Mouse (Mus musculus): ENCODE measurements around the gene Abhd13. TPM values are rescaled to one million over a fixed set of nuclear protein-coding genes. Genes with fewer than 3 reads are reported as not detected.

Gene Abhd13
- 20.5 and 23.1 TPM in 2 replicates for polyA plus RNA-seq (2014; fragmentation: Nextera tagmentation; extraction: Ambion mirVana)

DNA sequence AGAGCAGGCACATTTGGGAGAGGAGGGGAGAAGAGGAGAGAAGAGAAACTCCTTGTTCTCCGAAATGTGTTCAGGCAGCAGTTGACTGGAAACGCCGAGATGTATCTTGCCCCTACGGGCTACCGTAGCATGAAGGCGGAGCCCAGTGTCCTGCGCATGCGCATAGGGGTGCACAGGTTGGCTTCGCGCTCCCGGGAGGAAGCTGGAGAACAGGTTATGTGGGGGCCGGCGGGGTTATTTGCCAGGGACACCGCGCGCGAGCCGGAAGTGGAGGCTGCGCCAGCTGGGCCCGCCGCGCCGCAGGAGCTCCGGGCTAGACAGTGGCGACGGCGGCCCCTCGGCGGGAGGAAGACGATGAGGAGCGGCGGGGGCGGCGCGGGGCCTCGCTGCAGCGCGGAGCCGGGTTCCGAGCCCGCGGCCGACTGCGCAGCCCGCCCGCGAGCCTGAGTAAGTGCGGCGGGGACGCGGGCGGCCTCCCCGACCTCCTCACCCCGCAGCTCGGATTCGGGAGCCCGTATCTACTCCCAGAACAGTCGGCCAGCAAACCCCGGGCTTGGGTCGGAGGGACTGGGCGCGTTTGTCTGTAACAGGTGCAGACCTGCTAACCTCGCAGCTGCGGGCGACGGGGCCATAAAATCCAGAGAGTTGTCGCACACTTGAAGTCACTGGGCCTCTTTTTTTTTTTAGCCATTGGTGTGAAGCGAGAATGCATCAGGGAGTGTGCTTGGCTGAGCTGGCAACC lies at the start of gene Abhd13, which contains the start of gene Lig4:
Abhd13 (plus strand) TSS at position 135 of the 742 bp plus-strand sequence.
Lig4 (minus strand) TSS at position 114 of the 742 bp plus-strand sequence.
- Histone ChIP-seq H3K9me3 (ENCODE audit: control insufficient read depth, low read length) (no peaks in the 10 kb centered on the region), H3K27me3 (ENCODE audit: control insufficient read depth, insufficient read depth, low read length) (no peaks in the 10 kb centered on the region), H3K36me3 (ENCODE audit: control insufficient read depth, insufficient read depth, low read length) (peaks cover 3% of the 10 kb centered on the region; the same call in 1 of the 2 replicates), H3K4me2 (ENCODE audit: low read depth, low read length, severe bottlenecking) (peak within 1 kb of the TSS; percentile 76), H3K9ac (ENCODE audit: low read length) (peak within 1 kb of the TSS; percentile 89), H3K4me3 (ENCODE audit: low read depth, low read length) (peak within 1 kb of the TSS; percentile 89), H3K27ac (ENCODE audit: low read depth, low read length) (peak within 1 kb of the TSS; percentile 64), H3K4me1 (replicated peaks; ENCODE audit: control insufficient read depth, insufficient read depth, low read length) (peaks cover 11% of the 10 kb centered on the region; the same call in 1 of the 2 replicates)
- ATAC-seq (replicated peaks; ENCODE audit: low FRiP score) (peak; percentile 67), DNase-seq (ENCODE audit: low spot score) (peak; percentile 99)
- under 1% methylated on average over 64 of the region's 68 CpGs for WGBS

GRCm38 (mm10) chr8:9929746-9930445 lies 47.6 kb upstream of the Abhd13 start:
- WGBS, result 86% methylated on average over 14 of the region's 14 CpGs
- H3K4me3 ChIP-seq (ENCODE audit: low read depth, low read length), result no peak overlapping the region
- no peaks in the 10 kb centered on the region for H3K4me1 ChIP-seq (replicated peaks; ENCODE audit: control insufficient read depth, insufficient read depth, low read length)
- H3K27me3 ChIP-seq (ENCODE audit: control insufficient read depth, insufficient read depth, low read length), result no peaks in the 10 kb centered on the region
- H3K9ac ChIP-seq (ENCODE audit: low read length), result no peak overlapping the region
- no peak overlapping the region for H3K27ac ChIP-seq (ENCODE audit: low read depth, low read length)
- ATAC-seq (replicated peaks; ENCODE audit: low FRiP score) (no peak), DNase-seq (ENCODE audit: low spot score) (no peak)
- H3K4me2 ChIP-seq (ENCODE audit: low read depth, low read length, severe bottlenecking), result no peak overlapping the region
- H3K9me3 ChIP-seq (ENCODE audit: control insufficient read depth, low read length), result no peaks in the 10 kb centered on the region
- no peaks in the 10 kb centered on the region for H3K36me3 ChIP-seq (ENCODE audit: control insufficient read depth, insufficient read depth, low read length)

GRCm38 (mm10) chr8:9932711-9933110 lies 44.8 kb upstream of the Abhd13 start:
- Histone ChIP-seq H3K9me3 (ENCODE audit: control insufficient read depth, low read length) (no peaks in the 10 kb centered on the region), H3K4me3 (ENCODE audit: low read depth, low read length) (no peak overlapping the region), H3K36me3 (ENCODE audit: control insufficient read depth, insufficient read depth, low read length) (no peaks in the 10 kb centered on the region), H3K27me3 (ENCODE audit: control insufficient read depth, insufficient read depth, low read length) (no peaks in the 10 kb centered on the region), H3K9ac (ENCODE audit: low read length) (no peak overlapping the region), H3K4me1 (replicated peaks; ENCODE audit: control insufficient read depth, insufficient read depth, low read length) (no peaks in the 10 kb centered on the region), H3K27ac (ENCODE audit: low read depth, low read length) (no peak overlapping the region), H3K4me2 (ENCODE audit: low read depth, low read length, severe bottlenecking) (no peak overlapping the region)
- ATAC-seq (replicated peaks; ENCODE audit: low FRiP score) (no peak), DNase-seq (ENCODE audit: low spot score) (no peak)

DNA sequence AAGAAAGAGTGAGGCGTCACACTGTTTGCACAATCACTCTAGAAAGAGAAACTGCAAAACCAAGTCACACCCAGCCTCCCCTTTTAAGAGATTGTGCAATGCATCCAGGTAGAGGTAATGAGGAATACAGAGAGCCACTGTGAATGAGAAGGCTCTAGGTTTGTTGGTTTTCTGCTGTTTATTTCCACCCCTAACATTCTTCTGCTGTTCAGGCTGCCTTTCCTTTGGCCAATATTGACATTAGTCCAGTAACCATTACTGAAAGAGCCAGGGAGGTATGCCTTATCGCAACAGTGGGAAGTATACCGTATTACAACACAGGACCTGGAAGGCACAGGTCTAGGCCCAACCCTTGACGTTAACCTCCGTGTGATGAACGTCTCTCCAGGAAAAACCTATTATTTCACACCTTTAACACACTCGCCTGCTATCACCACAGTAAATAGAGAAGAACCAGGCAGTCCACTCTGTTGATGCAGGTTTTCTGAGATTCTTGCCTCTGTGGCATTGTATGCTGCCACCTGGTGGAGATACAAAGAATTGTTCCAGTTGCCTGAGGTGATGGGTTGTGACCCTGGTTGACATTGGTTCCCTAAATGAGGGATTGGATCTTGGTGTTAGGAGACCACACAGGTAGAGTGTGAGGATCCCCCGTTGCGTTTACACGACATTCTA lies 42.5 kb upstream of the Abhd13 start:
- H3K4me3 ChIP-seq (ENCODE audit: low read depth, low read length), result no peak overlapping the region
- no peak overlapping the region for H3K4me2 ChIP-seq (ENCODE audit: low read depth, low read length, severe bottlenecking)
- no peaks in the 10 kb centered on the region for H3K36me3 ChIP-seq (ENCODE audit: control insufficient read depth, insufficient read depth, low read length)
- H3K4me1 ChIP-seq (replicated peaks; ENCODE audit: control insufficient read depth, insufficient read depth, low read length), result no peaks in the 10 kb centered on the region
- no peak overlapping the region for H3K27ac ChIP-seq (ENCODE audit: low read depth, low read length)
- ATAC-seq (replicated peaks; ENCODE audit: low FRiP score), result peak; percentile 58; the same call in 1 of the 2 replicates
- 41% methylated on average over 10 of the region's 10 CpGs for WGBS
- no peaks in the 10 kb centered on the region for H3K27me3 ChIP-seq (ENCODE audit: control insufficient read depth, insufficient read depth, low read length)
- no peaks in the 10 kb centered on the region for H3K9me3 ChIP-seq (ENCODE audit: control insufficient read depth, low read length)
- DNase-seq (ENCODE audit: low spot score), result peak; percentile 60
- no peak overlapping the region for H3K9ac ChIP-seq (ENCODE audit: low read length)

DNA sequence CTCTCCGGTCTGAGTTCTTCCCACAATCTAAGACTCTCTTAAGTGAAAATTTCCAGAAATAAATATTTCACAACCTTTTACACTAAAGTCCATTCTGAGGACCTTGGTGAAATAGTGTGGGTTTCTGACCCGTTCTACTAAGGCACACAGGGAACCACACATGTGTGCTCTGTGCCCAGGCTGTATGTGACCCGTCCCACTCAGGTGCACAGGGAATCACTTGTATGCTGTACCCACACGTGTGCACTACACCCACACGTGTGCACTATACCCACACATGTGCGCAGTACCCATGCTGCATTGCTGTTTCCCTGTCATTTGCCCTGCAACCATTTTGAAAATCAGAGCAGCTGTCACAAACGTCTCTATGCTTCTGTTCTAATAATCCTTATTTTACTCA lies 41.9 kb upstream of the Abhd13 start:
- DNase-seq (ENCODE audit: low spot score) (no peak), ATAC-seq (replicated peaks; ENCODE audit: low FRiP score) (0 out of 2 replicates have a peak, but pooled peaks have one; percentile 36)
- 72% methylated on average over 7 of the region's 7 CpGs for WGBS
- H3K4me1 ChIP-seq (replicated peaks; ENCODE audit: control insufficient read depth, insufficient read depth, low read length), result no peaks in the 10 kb centered on the region
- no peak overlapping the region for H3K27ac ChIP-seq (ENCODE audit: low read depth, low read length)
- no peaks in the 10 kb centered on the region for H3K9me3 ChIP-seq (ENCODE audit: control insufficient read depth, low read length)
- no peak overlapping the region for H3K4me2 ChIP-seq (ENCODE audit: low read depth, low read length, severe bottlenecking)
- no peaks in the 10 kb centered on the region for H3K36me3 ChIP-seq (ENCODE audit: control insufficient read depth, insufficient read depth, low read length)
- H3K4me3 ChIP-seq (ENCODE audit: low read depth, low read length), result no peak overlapping the region
- no peak overlapping the region for H3K9ac ChIP-seq (ENCODE audit: low read length)
- H3K27me3 ChIP-seq (ENCODE audit: control insufficient read depth, insufficient read depth, low read length), result no peaks in the 10 kb centered on the region

- no peak overlapping the region for H3K9ac ChIP-seq (ENCODE audit: low read length)
- H3K4me3 ChIP-seq (ENCODE audit: low read depth, low read length), result no peak overlapping the region
- H3K9me3 ChIP-seq (ENCODE audit: control insufficient read depth, low read length), result no peaks in the 10 kb centered on the region
- no peak overlapping the region for H3K4me2 ChIP-seq (ENCODE audit: low read depth, low read length, severe bottlenecking)
- H3K4me1 ChIP-seq (replicated peaks; ENCODE audit: control insufficient read depth, insufficient read depth, low read length), result no peaks in the 10 kb centered on the region
- H3K27me3 ChIP-seq (ENCODE audit: control insufficient read depth, insufficient read depth, low read length), result no peaks in the 10 kb centered on the region
- DNase-seq (ENCODE audit: low spot score) (no peak), ATAC-seq (replicated peaks; ENCODE audit: low FRiP score) (no peak)
- H3K36me3 ChIP-seq (ENCODE audit: control insufficient read depth, insufficient read depth, low read length), result no peaks in the 10 kb centered on the region
- WGBS, result 73% methylated on average over 10 of the region's 10 CpGs
- H3K27ac ChIP-seq (ENCODE audit: low read depth, low read length), result no peak overlapping the region
Measured at GRCm38 (mm10) chr8:9949134-9949890, 28.2 kb upstream of the Abhd13 start.

GRCm38 (mm10) chr8:9958338-9958737 lies 19.2 kb upstream of the Abhd13 start:
- H3K4me3 ChIP-seq (ENCODE audit: low read depth, low read length), result no peak overlapping the region
- no peaks in the 10 kb centered on the region for H3K36me3 ChIP-seq (ENCODE audit: control insufficient read depth, insufficient read depth, low read length)
- H3K4me2 ChIP-seq (ENCODE audit: low read depth, low read length, severe bottlenecking), result no peak overlapping the region
- DNase-seq (ENCODE audit: low spot score) (no peak), ATAC-seq (replicated peaks; ENCODE audit: low FRiP score) (no peak)
- no peak overlapping the region for H3K9ac ChIP-seq (ENCODE audit: low read length)
- H3K4me1 ChIP-seq (replicated peaks; ENCODE audit: control insufficient read depth, insufficient read depth, low read length), result no peaks in the 10 kb centered on the region
- no peaks in the 10 kb centered on the region for H3K9me3 ChIP-seq (ENCODE audit: control insufficient read depth, low read length)
- WGBS, result 77% methylated on average over 4 of the region's 4 CpGs
- no peaks in the 10 kb centered on the region for H3K27me3 ChIP-seq (ENCODE audit: control insufficient read depth, insufficient read depth, low read length)
- no peak overlapping the region for H3K27ac ChIP-seq (ENCODE audit: low read depth, low read length)

- Histone ChIP-seq H3K4me1 (replicated peaks; ENCODE audit: control insufficient read depth, insufficient read depth, low read length) (no peaks in the 10 kb centered on the region), H3K27me3 (ENCODE audit: control insufficient read depth, insufficient read depth, low read length) (no peaks in the 10 kb centered on the region), H3K9me3 (ENCODE audit: control insufficient read depth, low read length) (no peaks in the 10 kb centered on the region), H3K4me2 (ENCODE audit: low read depth, low read length, severe bottlenecking) (no peak overlapping the region), H3K27ac (ENCODE audit: low read depth, low read length) (no peak overlapping the region), H3K4me3 (ENCODE audit: low read depth, low read length) (no peak overlapping the region), H3K36me3 (ENCODE audit: control insufficient read depth, insufficient read depth, low read length) (no peaks in the 10 kb centered on the region), H3K9ac (ENCODE audit: low read length) (no peak overlapping the region)
- ATAC-seq (replicated peaks; ENCODE audit: low FRiP score) (no peak), DNase-seq (ENCODE audit: low spot score) (no peak)
- WGBS, result 90% methylated on average over 2 of the region's 2 CpGs
Measured at GRCm38 (mm10) chr8:9959919-9960318, 17.6 kb upstream of the Abhd13 start.

All from forebrain, embryonic 11.5 days (tissue).